Mouse (Mus musculus) adrenal gland (tissue): ENCODE results near the gene Agxt.

ENCODE experiments used
- intact Hi-C: fragments of 180-260 bp; cut with DNase I; formaldehyde crosslinking; loops from one replicate; pipeline ENCODE4 v1.15.1; 2025

Agxt gene

DNA sequence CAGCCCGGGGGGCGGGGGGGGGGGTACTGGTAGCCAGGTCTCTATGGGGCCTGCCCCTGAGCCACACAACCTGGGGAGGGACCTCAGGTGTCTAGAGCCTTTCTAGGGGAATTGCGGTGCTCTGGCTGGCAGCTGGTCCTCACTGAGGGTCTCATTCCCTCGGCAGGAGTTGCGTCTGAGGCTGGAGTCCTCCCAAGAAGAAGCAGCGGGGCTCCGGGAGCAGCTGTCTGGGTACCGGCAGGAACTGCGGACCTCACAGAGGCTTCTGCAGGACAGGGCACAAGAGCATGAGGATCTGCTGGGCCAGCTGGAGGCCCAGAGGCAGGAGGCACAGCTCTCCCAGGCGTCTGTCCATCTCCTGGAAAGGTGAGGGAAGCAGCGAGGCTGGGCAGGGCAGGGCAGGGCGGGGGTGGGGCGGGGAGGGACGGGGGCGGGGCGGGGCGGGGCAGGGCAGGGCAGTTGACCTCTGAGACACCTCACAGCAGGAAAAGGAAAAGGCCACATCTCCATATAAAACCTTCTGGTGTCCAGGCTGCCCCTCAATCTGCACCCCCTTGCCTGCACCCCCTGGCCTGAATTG, 55.8 kb downstream of the Agxt start:
- intact Hi-C loops = no loop called here

DNA sequence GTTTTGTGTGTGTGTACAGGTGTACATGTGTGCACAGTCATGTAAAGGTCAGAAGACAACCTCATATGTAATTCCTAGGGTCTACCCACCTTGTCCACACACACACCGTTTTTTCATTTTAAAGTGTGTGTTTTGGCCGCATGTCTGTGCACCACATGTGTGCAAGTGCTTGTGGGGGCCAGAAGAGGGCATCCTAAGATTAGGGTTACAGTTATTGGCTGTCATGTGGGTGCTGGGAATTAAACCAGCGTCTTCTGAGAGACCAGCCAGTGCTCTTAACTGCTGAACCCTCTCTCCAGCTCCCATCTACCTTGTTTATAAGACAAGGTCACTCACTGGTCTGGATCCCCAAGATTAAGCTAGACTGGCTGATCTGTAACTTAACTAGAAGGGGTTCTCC, 59.9 kb downstream of the Agxt start:
- intact Hi-C loops = no loop called here
